Mouse (Mus musculus) lung, adult 2 months (tissue): ENCODE results near the gene Lgmn. TPM values are rescaled to one million over a fixed set of nuclear protein-coding genes. Genes with fewer than 3 reads are reported as not detected.

ENCODE experiments used
- DNase-seq: peaks from one replicate; pipeline ENCODE4 v3.0.0; 2022
- H3K4me1 ChIP-seq: fragments of 200-500 bp; 2 replicates; pipeline ENCODE4 v1.6.1; 2011; ENCODE audit warnings: low read length; ENCODE audit not compliant: control insufficient read depth, insufficient read depth
- H3K4me3 ChIP-seq: fragments of 200-500 bp; replicated peaks from 2 replicates; pipeline ENCODE3; 2011; ENCODE audit warnings: low read depth, mild to moderate bottlenecking, control low read depth, low read length; ENCODE audit errors: extremely low read depth
- CTCF ChIP-seq: fragments of 200-500 bp; IDR thresholded peaks from 2 replicates; pipeline ENCODE4 v1.5.1; 2011; ENCODE audit warnings: mild to moderate bottlenecking, low read length, control low read depth; ENCODE audit not compliant: insufficient read depth
- POLR2A ChIP-seq: fragments of 200-500 bp; IDR thresholded peaks from 2 replicates; pipeline ENCODE4 v1.6.1; 2011; ENCODE audit warnings: low read depth, mild to moderate bottlenecking, control low read depth, low read length, borderline replicate concordance; ENCODE audit errors: extremely low read depth
- WGBS: fragments of 180-500 bp; shearing (Covaris S2); methylation state at CpG from one replicate; pipeline ENCODE4 v1.1.7; 2018; 5-methylcytosine and 5-hydroxymethylcytosine counted together
- polyA plus RNA-seq: library from polyadenylated mRNA; depleted of rRNA; stranded (reverse); fragments of >200 nt; gene quantifications from 2 replicates; pipeline ENCODE4 v1.2.3, GENCODE M21; 2012

Gene Lgmn
- polyA plus RNA-seq, 1 experiment = 153 TPM

- 83% methylated on average over 7 of the region's 7 CpGs for WGBS
Measured at GRCm38 (mm10) chr12:102365016-102365415, 74.6 kb downstream of the Lgmn start.

GRCm38 (mm10) chr12:102361189-102362161 is 78.1 kb downstream of the Lgmn start:
- TF ChIP-seq POLR2A (no peak), CTCF (no peak)
- WGBS = 69% methylated on average over 10 of the region's 10 CpGs
- Histone ChIP-seq H3K4me1 (peaks cover 9% of the 10 kb centered on the region), H3K4me3 (no peak overlapping the region)
- DNase-seq = no peak

More at GRCm38 (mm10) chr12:102365016-102365415, 74.6 kb downstream of the Lgmn start:
- TF ChIP-seq POLR2A = no peak
- TF ChIP-seq CTCF = no peak
- Histone ChIP-seq H3K4me3 (no peak overlapping the region), H3K4me1 (peaks cover 11% of the 10 kb centered on the region)
- DNase-seq = no peak

GRCm38 (mm10) chr12:102359390-102359789 is 80.2 kb downstream of the Lgmn start:
- Histone ChIP-seq H3K4me1 (peaks cover 9% of the 10 kb centered on the region), H3K4me3 (no peak overlapping the region)
- WGBS = 92% methylated on average over 4 of the region's 4 CpGs
- no peak for TF ChIP-seq POLR2A
- no peak for TF ChIP-seq CTCF
- DNase-seq = no peak

- DNase-seq = no peak
- TF ChIP-seq CTCF = no peak
- 92% methylated on average over 1 of the region's 1 CpGs for WGBS
- H3K4me3 ChIP-seq = no peak overlapping the region
- peaks cover 9% of the 10 kb centered on the region for H3K4me1 ChIP-seq
Measured at GRCm38 (mm10) chr12:102356781-102357180, 82.8 kb downstream of the Lgmn start.

GRCm38 (mm10) chr12:102355784-102356183 is 83.8 kb downstream of the Lgmn start:
- no peak for TF ChIP-seq POLR2A
- no peak for TF ChIP-seq CTCF
- DNase-seq = no peak
- Histone ChIP-seq H3K4me1 (peaks cover 6% of the 10 kb centered on the region; the same call in 1 of the 2 replicates), H3K4me3 (no peak overlapping the region)

- Histone ChIP-seq H3K4me3 (no peak overlapping the region), H3K4me1 (no peaks in the 10 kb centered on the region)
- no peak for DNase-seq
- 76% methylated on average over 10 of the region's 10 CpGs for WGBS
- no peak for TF ChIP-seq POLR2A
- TF ChIP-seq CTCF = no peak
Measured at GRCm38 (mm10) chr12:102354126-102354984, 85.3 kb downstream of the Lgmn start.

GRCm38 (mm10) chr12:102350997-102351396 is 88.6 kb downstream of the Lgmn start:
- WGBS = 89% methylated on average over 1 of the region's 1 CpGs
- no peak for DNase-seq
- H3K4me3 ChIP-seq = no peak overlapping the region
- H3K4me1 ChIP-seq = no peaks in the 10 kb centered on the region
- TF ChIP-seq CTCF (no peak), POLR2A (no peak)

GRCm38 (mm10) chr12:102348447-102348846 is 91.2 kb downstream of the Lgmn start:
- Histone ChIP-seq H3K4me3 (no peak overlapping the region), H3K4me1 (peaks cover 2% of the 10 kb centered on the region; the same call in 1 of the 2 replicates)
- WGBS = 79% methylated on average over 6 of the region's 6 CpGs
- no peak for TF ChIP-seq POLR2A
- TF ChIP-seq CTCF = no peak
- DNase-seq = no peak

GRCm38 (mm10) chr12:102346507-102346906 is 93.1 kb downstream of the Lgmn start:
- no peak overlapping the region for H3K4me3 ChIP-seq
- 56% methylated on average over 1 of the region's 1 CpGs for WGBS
- TF ChIP-seq POLR2A = no peak
- peak; percentile 50 for TF ChIP-seq CTCF
- peak; percentile 56 for DNase-seq
- peaks cover 15% of the 10 kb centered on the region for H3K4me1 ChIP-seq
